Mouse (Mus musculus) erythroblast, embryonic 14.5 days (primary cell): ENCODE data around the gene Radil. TPM values are rescaled to one million over a fixed set of nuclear protein-coding genes. Genes with fewer than 3 reads are reported as not detected.

Source experiments
- H3K27me3 ChIP-seq: 2 replicates; pipeline ENCODE4 v1.6.1; 2012; ENCODE audit warnings: inconsistent platforms; ENCODE audit not compliant: control insufficient read depth
- H3K36me3 ChIP-seq: 2 replicates; pipeline ENCODE4 v1.6.1; 2012; ENCODE audit warnings: mild to moderate bottlenecking, inconsistent platforms; ENCODE audit not compliant: control insufficient read depth
- H3K4me1 ChIP-seq: 2 replicates; pipeline ENCODE4 v1.6.1; 2012; ENCODE audit warnings: inconsistent platforms; ENCODE audit not compliant: control insufficient read depth
- H3K4me3 ChIP-seq: replicated peaks from 2 replicates; pipeline ENCODE3; 2012; ENCODE audit warnings: moderate library complexity, mild to moderate bottlenecking, inconsistent platforms
- H3K9me3 ChIP-seq: 2 replicates; pipeline ENCODE4 v1.6.1; 2012; ENCODE audit warnings: low read length, inconsistent platforms, mixed read lengths; ENCODE audit not compliant: control insufficient read depth
- GATA1 ChIP-seq: IDR thresholded peaks from 2 replicates; pipeline ENCODE4 v1.6.1; 2012; ENCODE audit warnings: low read length, inconsistent platforms, mixed read lengths
- TAL1 ChIP-seq: IDR thresholded peaks from 3 replicates; pipeline ENCODE4 v1.6.1; 2012; ENCODE audit warnings: low read length, inconsistent platforms, mixed read lengths
- polyA plus RNA-seq: library from polyadenylated mRNA; stranded (reverse); fragments of >175 nt; gene quantifications from 2 replicates; pipeline ENCODE4 v1.2.3, GENCODE M21; 2012

Radil gene
- polyA plus RNA-seq, 1 experiment: 0.01 TPM

DNA sequence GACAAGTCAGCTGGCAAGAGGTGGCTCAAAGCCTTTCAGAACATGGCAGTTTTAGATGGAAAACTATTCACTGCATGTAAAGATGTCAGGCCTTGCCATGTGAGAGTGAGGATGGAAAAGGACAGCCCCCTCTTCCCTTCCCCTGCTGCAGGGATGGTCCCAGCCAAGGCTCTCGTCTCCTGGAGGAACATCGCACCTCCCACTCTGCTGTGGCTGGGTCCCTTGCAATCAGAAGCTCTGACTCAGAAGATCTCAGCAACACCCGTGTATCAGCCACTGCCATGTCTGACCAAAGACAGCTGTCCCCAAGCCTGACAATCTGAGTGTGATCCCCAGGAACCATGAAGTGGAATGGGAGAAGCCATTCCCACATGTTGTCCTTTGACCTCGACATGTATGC lies 38.8 kb downstream of the Radil start:
- H3K27me3 ChIP-seq: peaks cover 4% of the 10 kb centered on the region; the same call in 1 of the 2 replicates
- no peaks in the 10 kb centered on the region for H3K36me3 ChIP-seq
- TF ChIP-seq GATA1 (no peak), TAL1 (no peak)
- no peaks in the 10 kb centered on the region for H3K4me1 ChIP-seq
- H3K4me3 ChIP-seq: no peak overlapping the region
- no peaks in the 10 kb centered on the region for H3K9me3 ChIP-seq

DNA sequence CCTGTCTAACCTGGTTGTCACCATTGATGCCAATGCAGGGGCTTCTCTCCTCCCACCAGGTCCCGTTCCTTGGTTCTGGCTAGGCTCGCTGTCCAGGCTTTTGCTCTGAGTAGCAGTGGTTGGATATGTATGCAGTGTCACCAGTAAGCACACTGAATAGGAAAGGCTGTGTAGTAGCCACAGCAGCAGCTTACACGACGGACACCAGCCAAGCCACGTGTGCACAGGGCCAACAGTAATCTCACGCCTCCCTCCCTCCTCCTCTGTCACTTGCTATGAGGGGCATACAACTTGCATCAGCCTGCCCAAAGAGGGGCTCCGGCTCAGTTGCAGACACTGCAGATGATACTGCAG lies 40.9 kb downstream of the Radil start:
- H3K9me3 ChIP-seq: no peaks in the 10 kb centered on the region
- TF ChIP-seq GATA1: no peak
- TF ChIP-seq TAL1: no peak
- no peaks in the 10 kb centered on the region for H3K4me1 ChIP-seq
- no peaks in the 10 kb centered on the region for H3K36me3 ChIP-seq
- H3K4me3 ChIP-seq: no peak overlapping the region
- peaks cover 4% of the 10 kb centered on the region; the same call in 1 of the 2 replicates for H3K27me3 ChIP-seq

DNA sequence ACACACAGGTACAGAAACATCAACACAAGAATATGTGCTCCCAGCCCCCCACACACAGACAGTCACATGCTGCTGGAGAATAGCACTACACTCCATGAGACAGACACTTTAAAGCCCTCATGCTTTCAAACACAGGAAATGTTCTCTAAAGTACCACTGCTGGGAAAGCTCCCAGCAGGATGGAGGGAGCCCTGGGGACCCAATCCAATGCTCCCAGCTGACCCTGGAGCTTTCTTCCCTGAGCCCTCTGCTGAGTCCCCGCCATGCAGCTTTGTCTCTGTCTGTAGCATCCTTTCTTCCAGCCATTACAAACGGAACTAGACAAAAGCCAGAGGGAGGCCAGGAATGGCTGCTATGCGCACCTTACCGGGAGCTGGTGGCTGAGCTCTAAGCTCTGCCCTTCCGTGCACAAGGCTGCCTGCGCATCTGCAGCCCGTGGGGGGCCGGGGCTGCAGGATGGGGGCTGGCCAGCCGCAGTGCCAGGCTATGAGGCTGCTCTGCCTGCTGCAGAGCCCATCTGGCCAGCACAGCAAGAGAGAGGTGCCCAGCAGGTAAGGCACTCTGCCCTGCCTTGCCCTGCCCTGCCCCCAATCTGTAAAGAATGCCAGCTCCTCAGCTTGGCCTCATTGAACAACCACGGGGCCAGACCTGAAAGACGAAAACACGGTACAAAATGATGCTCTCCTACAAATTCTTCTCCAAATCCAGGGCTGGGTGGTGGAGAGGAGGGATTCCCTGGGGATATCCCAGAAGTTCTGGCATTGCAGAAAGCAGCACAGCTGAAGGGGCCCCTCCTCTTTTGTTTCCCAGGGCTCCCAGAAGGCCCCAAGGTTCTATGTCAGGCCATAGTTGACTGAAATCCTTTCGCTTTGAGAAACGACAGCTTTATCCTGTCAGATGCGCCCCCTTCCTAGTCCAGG lies 41.5 kb downstream of the Radil start:
- Histone ChIP-seq H3K4me1 (no peaks in the 10 kb centered on the region), H3K36me3 (no peaks in the 10 kb centered on the region), H3K27me3 (peaks cover 4% of the 10 kb centered on the region; the same call in 1 of the 2 replicates), H3K9me3 (no peaks in the 10 kb centered on the region), H3K4me3 (no peak overlapping the region)
- TF ChIP-seq TAL1 (no peak), GATA1 (no peak)

- H3K4me3 ChIP-seq: no peak overlapping the region
- TF ChIP-seq TAL1: no peak
- no peaks in the 10 kb centered on the region for H3K4me1 ChIP-seq
- no peaks in the 10 kb centered on the region for H3K9me3 ChIP-seq
- H3K36me3 ChIP-seq: no peaks in the 10 kb centered on the region
- H3K27me3 ChIP-seq: peaks cover 4% of the 10 kb centered on the region; the same call in 1 of the 2 replicates
Measured at GRCm38 (mm10) chr5:142505695-142506423, 45.0 kb downstream of the Radil start.

- Histone ChIP-seq H3K27me3 (no peaks in the 10 kb centered on the region; the same call in 1 of the 2 replicates), H3K36me3 (no peaks in the 10 kb centered on the region), H3K4me1 (no peaks in the 10 kb centered on the region), H3K4me3 (no peak overlapping the region), H3K9me3 (no peaks in the 10 kb centered on the region)
- TF ChIP-seq GATA1 (no peak), TAL1 (no peak)
Measured at GRCm38 (mm10) chr5:142504175-142504574, 46.7 kb downstream of the Radil start.

DNA sequence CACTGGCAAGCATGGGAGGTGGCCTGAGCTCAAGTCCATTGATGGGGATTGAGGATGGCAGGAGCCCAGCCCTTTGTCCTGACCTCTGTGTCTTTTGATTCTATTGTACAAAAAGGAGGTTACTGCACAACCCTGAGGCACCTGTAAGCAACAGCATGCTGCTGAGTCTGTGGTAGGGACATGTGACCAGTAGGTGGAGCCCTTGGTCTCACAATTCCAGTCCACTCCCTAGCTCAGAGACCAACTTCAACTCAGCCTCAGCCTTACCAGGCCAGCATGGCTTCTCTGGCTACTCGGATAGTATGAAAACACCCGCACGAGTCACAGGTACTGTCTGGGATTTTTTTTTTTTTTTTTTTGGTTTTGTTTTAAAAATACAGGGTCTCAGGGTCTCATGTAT lies 48.5 kb downstream of the Radil start:
- H3K36me3 ChIP-seq: no peaks in the 10 kb centered on the region
- TF ChIP-seq TAL1: no peak
- no peaks in the 10 kb centered on the region for H3K9me3 ChIP-seq

GRCm38 (mm10) chr5:142500918-142501317 lies 50.0 kb downstream of the Radil start:
- no peaks in the 10 kb centered on the region for H3K9me3 ChIP-seq
- no peaks in the 10 kb centered on the region for H3K4me1 ChIP-seq

More for the DNA sequence above, 48.5 kb downstream of the Radil start:
- Histone ChIP-seq H3K4me3 (no peak overlapping the region), H3K27me3 (no peaks in the 10 kb centered on the region), H3K4me1 (no peaks in the 10 kb centered on the region)

GRCm38 (mm10) chr5:142498964-142499363 lies 51.9 kb downstream of the Radil start:
- no peaks in the 10 kb centered on the region for H3K9me3 ChIP-seq
- H3K36me3 ChIP-seq: no peaks in the 10 kb centered on the region
- H3K27me3 ChIP-seq: no peaks in the 10 kb centered on the region
- no peak overlapping the region for H3K4me3 ChIP-seq
- TF ChIP-seq GATA1: no peak
- TF ChIP-seq TAL1: no peak
- no peaks in the 10 kb centered on the region for H3K4me1 ChIP-seq

More at GRCm38 (mm10) chr5:142500918-142501317, 50.0 kb downstream of the Radil start:
- TF ChIP-seq TAL1 (no peak), GATA1 (no peak)
- H3K4me3 ChIP-seq: no peak overlapping the region
- H3K27me3 ChIP-seq: no peaks in the 10 kb centered on the region
- H3K36me3 ChIP-seq: no peaks in the 10 kb centered on the region
